Mouse (Mus musculus) myocyte (in vitro differentiated cells): ENCODE results near the gene Nr1i3.

Experiments used
- CEBPB ChIP-seq: IDR thresholded peaks from 2 replicates; pipeline ENCODE4 v1.6.1; 2011; ENCODE audit warnings: mild to moderate bottlenecking, moderate library complexity; ENCODE audit not compliant: poor library complexity, insufficient read depth, severe bottlenecking
- E2F4 ChIP-seq: IDR thresholded peaks from one replicate; pipeline ENCODE4 v1.6.1; 2011; ENCODE audit warnings: mild to moderate bottlenecking, control low read depth, moderate library complexity; ENCODE audit not compliant: insufficient read depth
- MAX ChIP-seq: IDR thresholded peaks from one replicate; pipeline ENCODE4 v1.6.1; 2011; ENCODE audit warnings: low read depth, mild to moderate bottlenecking, control low read depth
- MYOD1 ChIP-seq, 3 experiments: IDR thresholded peaks; one replicate each; pipeline ENCODE4 v1.6.1; 2011; ENCODE audit warnings: control low read depth in 2 of 3, low read depth in 2 of 3, mild to moderate bottlenecking in 2 of 3, moderate library complexity in 1 of 3; ENCODE audit not compliant: insufficient read length in 2 of 3, control insufficient read depth in 1 of 3
- POLR2A ChIP-seq: IDR thresholded peaks from one replicate; pipeline ENCODE4 v1.6.1; 2011; ENCODE audit warnings: low read depth, mild to moderate bottlenecking, control low read depth, moderate library complexity; ENCODE audit not compliant: insufficient read length
- POLR2AphosphoS2 ChIP-seq: IDR thresholded peaks from one replicate; pipeline ENCODE4 v1.6.1; 2011; ENCODE audit warnings: low read depth, control low read depth; ENCODE audit not compliant: insufficient read length
- REST ChIP-seq: IDR thresholded peaks from one replicate; pipeline ENCODE4 v1.6.1; 2011; ENCODE audit warnings: mild to moderate bottlenecking, control low read depth, moderate library complexity; ENCODE audit not compliant: insufficient read depth, insufficient read length
- SRF ChIP-seq: IDR thresholded peaks from one replicate; pipeline ENCODE4 v1.6.1; 2011; ENCODE audit warnings: low read depth; ENCODE audit not compliant: control insufficient read depth, insufficient read length
- TCF12 ChIP-seq: IDR thresholded peaks from one replicate; pipeline ENCODE4 v1.6.1; 2011; ENCODE audit warnings: mild to moderate bottlenecking, control low read depth; ENCODE audit not compliant: poor library complexity, insufficient read depth, severe bottlenecking
- TCF3 ChIP-seq: IDR thresholded peaks from one replicate; pipeline ENCODE4 v1.6.1; 2011; ENCODE audit warnings: low read depth, control low read depth; ENCODE audit not compliant: insufficient read length
- USF1 ChIP-seq: IDR thresholded peaks from one replicate; pipeline ENCODE4 v1.6.1; 2011; ENCODE audit warnings: low read depth, mild to moderate bottlenecking, control low read depth, moderate library complexity

DNA sequence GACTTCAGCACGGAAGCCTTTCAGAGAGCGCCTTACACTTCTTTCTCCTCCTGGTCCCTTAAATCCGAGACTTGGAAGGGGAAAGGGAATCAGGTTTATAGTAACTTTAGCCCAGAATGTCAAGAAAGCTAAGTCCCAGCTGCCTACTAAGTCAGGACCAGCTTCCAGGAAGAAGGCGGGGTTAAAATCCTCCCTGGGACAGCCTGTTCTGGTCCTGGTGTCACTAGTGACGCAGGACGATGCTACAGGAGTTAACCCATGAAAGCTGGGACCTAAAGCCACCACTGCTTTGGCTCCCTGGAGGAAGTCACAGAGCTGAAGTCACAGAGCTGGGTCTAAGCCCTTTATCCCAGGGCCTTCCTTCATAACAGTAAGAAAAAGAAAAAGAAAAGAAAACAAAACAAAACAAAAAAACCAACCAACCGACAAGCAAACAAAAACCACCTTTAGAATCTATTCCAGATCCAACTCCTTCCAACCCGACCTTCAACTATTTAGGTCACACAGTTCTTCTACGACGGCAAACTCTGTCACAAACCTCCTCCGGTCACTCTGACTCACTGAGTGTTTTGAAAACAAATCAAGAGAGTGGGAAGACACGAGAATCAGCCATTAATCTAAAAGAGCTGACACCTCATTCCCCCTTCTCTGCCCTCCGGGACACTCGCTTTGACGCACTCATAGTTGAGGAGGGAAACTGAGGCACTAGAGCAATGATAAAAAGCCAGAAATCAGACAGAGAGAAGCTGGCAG, 26.4 kb downstream of the Nr1i3 start:
- TF ChIP-seq POLR2A (no peak), E2F4 (no peak), MYOD1 (IDR thresholded peaks at IDR 0.05; ENCODE audit: control insufficient read depth in 1 of 3, insufficient read length in 2 of 3, low read depth in 2 of 3) (no peak), USF1 (no peak), MAX (no peak), POLR2AphosphoS2 (no peak), SRF (no peak), REST (no peak), TCF3 (no peak), CEBPB (no peak), TCF12 (no peak)
